Comparison of ENCODE assay signal across 21 mouse cellular contexts in the genomic region with DNA sequence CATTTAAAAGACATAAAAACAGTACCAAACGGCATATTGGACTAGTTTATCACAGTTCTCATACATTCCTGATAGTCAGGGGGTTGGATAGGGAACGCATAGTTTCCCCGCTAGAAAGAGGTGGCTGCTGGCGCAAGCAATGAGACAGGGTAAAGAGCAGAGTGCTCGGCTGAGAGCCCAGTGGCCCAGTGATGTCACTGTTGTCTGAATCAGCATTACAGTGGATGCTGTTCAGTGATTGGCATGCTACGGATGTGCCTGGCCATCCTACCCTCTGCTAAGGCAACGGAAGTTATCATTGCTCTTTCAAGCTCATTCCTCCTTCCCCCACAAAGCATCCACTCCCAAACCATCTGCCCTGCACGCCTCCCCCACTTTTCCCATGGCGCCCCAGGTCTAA. TPM values are rescaled to one million over a fixed set of nuclear protein-coding genes. Genes with fewer than 3 reads are reported as not detected.
DNase-seq lines count a peak whose midpoint lies in the region; ATAC-seq and TF ChIP-seq lines count a peak whose summit lies in the region.
"Had no signal": no experiment of that assay in that cellular context is flagged by ENCODE, and none has a peak within 500 bp of the region (broad histone marks: within the 10 kb centered on the region; RNA-seq: fewer than 3 reads in every experiment).

No protein-coding gene starts in this region.

- 77% methylated on average over 9 of the region's 9 CpGs for WGBS in forebrain, postnatal 0 days
- 83% methylated on average over 9 of the region's 9 CpGs for WGBS in forebrain, embryonic 14.5 days
- 68% methylated on average over 9 of the region's 9 CpGs for WGBS in kidney, adult 2 months
- WGBS in kidney, embryonic 14.5 days: 84% methylated on average over 9 of the region's 9 CpGs
- WGBS in lung, adult 2 months: 73% methylated on average over 9 of the region's 9 CpGs
- WGBS in cerebellum, adult 2 months: 75% methylated on average over 9 of the region's 9 CpGs

- H3K4me1 ChIP-seq in forebrain, postnatal 0 days (ENCODE audit: insufficient read depth): no peaks in the 10 kb centered on the region
- 0 out of 2 replicates have a peak, but pooled peaks cover 3% of the 10 kb centered on the region for H3K4me1 ChIP-seq in forebrain, embryonic 14.5 days (ENCODE audit: control insufficient read depth, insufficient read depth, low read length)
- peaks cover 4% of the 10 kb centered on the region; the same call in 1 of the 2 replicates for H3K4me1 ChIP-seq in kidney, adult 2 months (ENCODE audit: control insufficient read depth, insufficient read depth, low read length)
- H3K4me1 ChIP-seq in kidney, embryonic 14.5 days (ENCODE audit: control insufficient read depth, insufficient read depth, low read length): peaks cover 22% of the 10 kb centered on the region
- no peaks in the 10 kb centered on the region; the same call in 1 of the 2 replicates for H3K4me1 ChIP-seq in lung, adult 2 months (ENCODE audit: control insufficient read depth, insufficient read depth, low read length)
- peaks cover 5% of the 10 kb centered on the region; the same call in 1 of the 2 replicates for H3K4me1 ChIP-seq in cerebellum, adult 2 months (ENCODE audit: control insufficient read depth, insufficient read depth, low read length)
- H3K4me1 ChIP-seq: forebrain, embryonic 15.5 days; hindbrain, embryonic 15.5 days had no signal

- ATAC-seq in forebrain, postnatal 0 days: peak; percentile 53
- no peak for ATAC-seq in forebrain, embryonic 14.5 days
- no peak for ATAC-seq in kidney, embryonic 14.5 days (ENCODE audit: low FRiP score, low TSS enrichment)
- ATAC-seq: forebrain, embryonic 15.5 days; midbrain, embryonic 13.5 days had no signal

- H3K27me3 ChIP-seq in forebrain, postnatal 0 days (ENCODE audit: insufficient read depth, low read length): no peaks in the 10 kb centered on the region
- H3K27me3 ChIP-seq in forebrain, embryonic 14.5 days (replicated peaks; ENCODE audit: control insufficient read depth, insufficient read depth, low read length): no peaks in the 10 kb centered on the region
- no peaks in the 10 kb centered on the region for H3K27me3 ChIP-seq in kidney, adult 2 months (replicated peaks; ENCODE audit: control insufficient read depth, insufficient read depth, low read length)
- H3K27me3 ChIP-seq in kidney, embryonic 14.5 days (ENCODE audit: control insufficient read depth, insufficient read depth, low read length): no peaks in the 10 kb centered on the region
- no peaks in the 10 kb centered on the region for H3K27me3 ChIP-seq in cerebellum, adult 2 months (ENCODE audit: control insufficient read depth, insufficient read depth, low read length)
- H3K27me3 ChIP-seq: CH12.LX; forebrain, embryonic 15.5 days; hindbrain, embryonic 15.5 days; limb, embryonic 15.5 days; midbrain, embryonic 13.5 days had no signal

- no peak overlapping the region for H3K4me2 ChIP-seq in forebrain, postnatal 0 days (ENCODE audit: low read depth)
- H3K4me2 ChIP-seq in forebrain, embryonic 14.5 days (ENCODE audit: low read length): no peak overlapping the region
- no peak overlapping the region for H3K4me2 ChIP-seq in kidney, embryonic 14.5 days (replicated peaks; ENCODE audit: low read depth, low read length)
- H3K4me2 ChIP-seq: forebrain, embryonic 15.5 days; hindbrain, embryonic 15.5 days; limb, embryonic 15.5 days; midbrain, embryonic 13.5 days had no signal

- no peak for DNase-seq in forebrain, postnatal 0 days
- no peak for DNase-seq in forebrain, embryonic 14.5 days (ENCODE audit: low spot score)
- peak; percentile 66 for DNase-seq in kidney, adult 2 months
- peak; percentile 14 for DNase-seq in lung, postnatal 10 days
- no peak for DNase-seq in lung, adult 2 months
- DNase-seq in kidney, postnatal 25 days: peak; percentile 41 to 61
- no peak for DNase-seq in cerebellum, adult 2 months
- DNase-seq: adrenal gland, adult 2 months; cerebellum, adult 18-20 months; layer of hippocampus, postnatal 36 days; lung, postnatal 14 days; retina, postnatal 1 day; right cerebral cortex, postnatal 4 days; thymus, postnatal 25 days had no signal

- H3K9ac ChIP-seq in forebrain, postnatal 0 days: no peak overlapping the region
- no peak overlapping the region for H3K9ac ChIP-seq in forebrain, embryonic 14.5 days (ENCODE audit: low read length)
- no peak overlapping the region for H3K9ac ChIP-seq in kidney, embryonic 14.5 days (ENCODE audit: low read depth, low read length)
- H3K9ac ChIP-seq: forebrain, embryonic 15.5 days; hindbrain, embryonic 15.5 days; limb, embryonic 15.5 days; midbrain, embryonic 13.5 days had no signal

- no peak for TF ChIP-seq POLR2A in kidney, adult 2 months (IDR thresholded peaks at IDR 0.05; ENCODE audit: low read depth, low read length)
- no peak for TF ChIP-seq POLR2A in lung, adult 2 months (IDR thresholded peaks at IDR 0.05; ENCODE audit: borderline replicate concordance, extremely low read depth, low read depth, low read length)
- TF ChIP-seq POLR2A in cerebellum, adult 2 months (IDR thresholded peaks at IDR 0.05; ENCODE audit: borderline replicate concordance, insufficient read depth, low read length): no peak

- H3K27ac ChIP-seq in forebrain, postnatal 0 days (ENCODE audit: low read depth, low read length): no peak overlapping the region
- no peak overlapping the region for H3K27ac ChIP-seq in forebrain, embryonic 14.5 days (ENCODE audit: low read depth, low read length)
- H3K27ac ChIP-seq in kidney, adult 2 months (ENCODE audit: insufficient read depth, low read depth, low read length): no peak overlapping the region
- H3K27ac ChIP-seq in kidney, embryonic 14.5 days (ENCODE audit: low read depth, low read length): no peak overlapping the region
- H3K27ac ChIP-seq in cerebellum, adult 2 months (ENCODE audit: insufficient read depth, low read length): no peak overlapping the region
- H3K27ac ChIP-seq: embryonic facial prominence, embryonic 10.5 days; forebrain, embryonic 15.5 days; hindbrain, embryonic 15.5 days; limb, embryonic 15.5 days; midbrain, embryonic 13.5 days had no signal

- no peak overlapping the region for H3K4me3 ChIP-seq in forebrain, postnatal 0 days (ENCODE audit: low read depth, low read length)
- no peak overlapping the region for H3K4me3 ChIP-seq in forebrain, embryonic 14.5 days (ENCODE audit: low read depth, low read length)
- H3K4me3 ChIP-seq in kidney, adult 2 months (ENCODE audit: insufficient read depth, low read depth, low read length): no peak overlapping the region
- H3K4me3 ChIP-seq in kidney, embryonic 14.5 days (ENCODE audit: low read length): no peak overlapping the region
- H3K4me3 ChIP-seq in lung, adult 2 months (replicated peaks; ENCODE audit: extremely low read depth, low read depth, low read length): no peak overlapping the region
- H3K4me3 ChIP-seq in cerebellum, adult 2 months (replicated peaks; ENCODE audit: insufficient read depth, low read depth, low read length): no peak overlapping the region
- H3K4me3 ChIP-seq: embryonic facial prominence, embryonic 10.5 days; forebrain, embryonic 15.5 days; hindbrain, embryonic 15.5 days; limb, embryonic 15.5 days; midbrain, embryonic 13.5 days had no signal

- no peak for TF ChIP-seq CTCF in forebrain, postnatal 0 days (IDR thresholded peaks at IDR 0.05; ENCODE audit: low read depth)
- no peak for TF ChIP-seq CTCF in kidney, adult 2 months (conservative IDR thresholded peaks at IDR 0.05; ENCODE audit: insufficient read depth, insufficient read length, low read depth, low read length)
- TF ChIP-seq CTCF in lung, adult 2 months (IDR thresholded peaks at IDR 0.05; ENCODE audit: insufficient read depth, low read length): no peak
- no peak for TF ChIP-seq CTCF in cerebellum, adult 2 months (IDR thresholded peaks at IDR 0.05; ENCODE audit: borderline replicate concordance, insufficient read depth, low read depth, low read length)

- H3K9me3 ChIP-seq in forebrain, postnatal 0 days (ENCODE audit: low read length): no peaks in the 10 kb centered on the region
- H3K9me3 ChIP-seq in forebrain, embryonic 14.5 days (replicated peaks; ENCODE audit: control insufficient read depth, low read length): no peaks in the 10 kb centered on the region
- no peaks in the 10 kb centered on the region for H3K9me3 ChIP-seq in kidney, embryonic 14.5 days (ENCODE audit: control insufficient read depth, low read length)
- H3K9me3 ChIP-seq: embryonic facial prominence, embryonic 10.5 days; forebrain, embryonic 15.5 days; hindbrain, embryonic 15.5 days; limb, embryonic 15.5 days; midbrain, embryonic 13.5 days had no signal

- no peaks in the 10 kb centered on the region for H3K36me3 ChIP-seq in forebrain, postnatal 0 days (ENCODE audit: insufficient read depth)
- no peaks in the 10 kb centered on the region for H3K36me3 ChIP-seq in forebrain, embryonic 14.5 days (ENCODE audit: control insufficient read depth, insufficient read depth, low read length)
- no peaks in the 10 kb centered on the region for H3K36me3 ChIP-seq in kidney, adult 2 months (ENCODE audit: control insufficient read depth, insufficient read depth, low read length)
- no peaks in the 10 kb centered on the region for H3K36me3 ChIP-seq in kidney, embryonic 14.5 days (ENCODE audit: control insufficient read depth, insufficient read depth, low read length)
- H3K36me3 ChIP-seq: embryonic facial prominence, embryonic 10.5 days; forebrain, embryonic 15.5 days; hindbrain, embryonic 15.5 days; limb, embryonic 15.5 days; midbrain, embryonic 13.5 days had no signal

RNA-seq across cellular contexts. Expression of a gene that starts 32.6 kb away (rescaled TPM):
- total RNA-seq in forebrain, postnatal 0 days (2014; rRNA removed): 14.6 and 15.1 TPM in 2 replicates
- polyA plus RNA-seq in forebrain, postnatal 0 days (2015; fragmentation: Nextera tagmentation; extraction: Ambion mirVana): 4.3 and 6.1 TPM in 2 replicates
- 1.4 and 1.7 TPM in 2 replicates for polyA plus RNA-seq in forebrain, embryonic 14.5 days (2014; fragmentation: Nextera tagmentation; extraction: Ambion mirVana)
- 0.25 and 0.39 TPM in 2 replicates for polyA plus RNA-seq in kidney, adult 2 months (2012; rRNA removed)
- 3.5 and 3.9 TPM in 2 replicates for polyA plus RNA-seq in kidney, embryonic 14.5 days (2014; fragmentation: Nextera tagmentation; extraction: Ambion mirVana)
- polyA plus RNA-seq in lung, adult 2 months (2012; rRNA removed): 1.6 and 2.0 TPM in 2 replicates
- 47.0 and 52.0 TPM in 2 replicates for polyA plus RNA-seq in cerebellum, adult 2 months (2012; rRNA removed)
- total RNA-seq: CH12.LX had no signal

Comparison
In these comparisons a context has a peak if more than half of its experiments do, and no peak if none do; other contexts are left out.
1. DNase-seq: peak in kidney, adult 2 months (single experiment), lung, postnatal 10 days (single experiment) and kidney, postnatal 25 days (2 of 2); none in forebrain, postnatal 0 days (single experiment), forebrain, embryonic 14.5 days (single experiment), lung, adult 2 months (single experiment) and cerebellum, adult 2 months (0 of 2).